Mouse (Mus musculus) frontal cortex, postnatal 14 days (tissue): ENCODE results near the gene Romo1.
"Not testable (repeated sequence)": the region's sequence is repeated elsewhere in the genome, so short reads cannot be mapped to it uniquely, and the experiment has no call there.

Experiments used
- DNase-seq, 2 experiments: peaks; one replicate each; pipeline ENCODE4 v3.0.0; 2022; ENCODE audit warnings: low spot score in 2 of 2

Romo1 gene

DNA sequence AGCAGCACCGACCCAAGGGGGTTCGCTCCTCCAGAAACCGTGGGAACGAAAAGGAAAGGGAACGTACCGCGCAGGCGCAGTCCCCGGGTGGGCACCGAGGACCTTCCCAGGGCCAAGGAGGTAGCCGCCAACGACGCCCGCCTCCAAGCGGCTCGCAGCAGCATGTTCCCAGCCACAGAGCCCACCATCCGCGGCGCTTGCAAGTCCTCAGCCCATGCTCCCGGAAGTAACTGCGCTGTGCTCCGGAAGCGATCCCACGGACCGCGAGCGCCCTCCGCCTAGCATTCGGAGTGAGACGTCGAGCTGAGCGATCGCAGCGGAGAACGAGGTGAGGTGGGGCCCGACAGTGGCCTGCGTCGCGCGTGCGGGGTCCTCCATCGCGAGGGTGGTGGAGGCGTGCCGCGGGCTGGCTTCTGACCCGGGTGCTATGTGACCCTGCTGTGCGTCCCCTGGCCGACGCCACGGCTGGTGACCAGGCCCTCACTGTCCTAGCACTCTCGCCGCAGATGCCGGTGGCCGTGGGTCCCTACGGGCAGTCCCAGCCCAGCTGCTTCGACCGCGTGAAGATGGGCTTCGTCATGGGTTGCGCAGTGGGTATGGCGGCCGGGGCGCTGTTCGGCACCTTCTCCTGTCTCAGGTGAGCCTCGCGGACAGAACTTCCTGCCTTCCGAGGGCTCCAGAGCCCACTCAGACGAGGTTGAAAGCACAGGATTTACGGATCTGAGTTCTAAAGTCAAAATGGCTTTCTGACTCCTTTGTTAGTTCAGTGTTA is at the start of gene Romo1, which contains the start of gene Nfs1:
Gene Romo1 (plus strand): TSS at position 87 of the 772 bp plus-strand sequence.
Gene Nfs1 (minus strand): TSS at position 234 of the 772 bp plus-strand sequence.
- DNase-seq = peak; percentile 90 to 94

DNA sequence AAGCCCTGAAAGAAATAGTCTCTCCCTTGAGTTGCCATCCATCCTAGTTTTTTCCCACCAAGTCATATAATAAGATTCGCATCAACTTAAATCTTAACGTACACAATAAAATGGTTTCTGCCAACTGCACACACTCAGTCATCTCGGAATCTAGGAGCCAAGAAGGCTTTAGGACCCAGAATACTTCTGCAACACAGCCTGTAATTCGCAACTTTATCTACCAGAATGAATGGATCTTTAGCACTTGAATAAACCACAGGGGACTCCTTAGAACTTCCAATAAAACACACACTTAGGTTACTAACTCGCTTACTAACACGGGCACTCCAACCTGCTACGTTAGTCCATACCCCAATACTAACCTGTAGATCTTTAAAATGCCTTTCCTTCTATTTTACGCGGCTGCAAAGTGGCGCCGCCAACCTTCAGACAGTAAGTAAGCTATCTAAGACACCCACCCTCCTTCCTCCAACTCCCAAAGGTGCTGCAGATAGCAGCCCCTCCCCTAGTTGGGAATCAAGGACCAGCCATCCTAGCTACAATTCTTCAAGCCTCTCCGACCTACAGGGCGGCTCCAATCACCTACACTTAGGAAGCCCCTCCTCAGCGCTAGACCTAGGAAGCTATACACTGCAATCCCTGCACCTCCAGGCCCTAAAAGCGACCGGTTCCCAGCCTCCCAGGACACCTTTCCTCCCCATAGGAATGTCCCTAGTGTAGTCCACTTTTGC is 33.0 kb upstream of the Romo1 start:
- peak in 1 of 2 experiments; percentile 14 for DNase-seq

DNA sequence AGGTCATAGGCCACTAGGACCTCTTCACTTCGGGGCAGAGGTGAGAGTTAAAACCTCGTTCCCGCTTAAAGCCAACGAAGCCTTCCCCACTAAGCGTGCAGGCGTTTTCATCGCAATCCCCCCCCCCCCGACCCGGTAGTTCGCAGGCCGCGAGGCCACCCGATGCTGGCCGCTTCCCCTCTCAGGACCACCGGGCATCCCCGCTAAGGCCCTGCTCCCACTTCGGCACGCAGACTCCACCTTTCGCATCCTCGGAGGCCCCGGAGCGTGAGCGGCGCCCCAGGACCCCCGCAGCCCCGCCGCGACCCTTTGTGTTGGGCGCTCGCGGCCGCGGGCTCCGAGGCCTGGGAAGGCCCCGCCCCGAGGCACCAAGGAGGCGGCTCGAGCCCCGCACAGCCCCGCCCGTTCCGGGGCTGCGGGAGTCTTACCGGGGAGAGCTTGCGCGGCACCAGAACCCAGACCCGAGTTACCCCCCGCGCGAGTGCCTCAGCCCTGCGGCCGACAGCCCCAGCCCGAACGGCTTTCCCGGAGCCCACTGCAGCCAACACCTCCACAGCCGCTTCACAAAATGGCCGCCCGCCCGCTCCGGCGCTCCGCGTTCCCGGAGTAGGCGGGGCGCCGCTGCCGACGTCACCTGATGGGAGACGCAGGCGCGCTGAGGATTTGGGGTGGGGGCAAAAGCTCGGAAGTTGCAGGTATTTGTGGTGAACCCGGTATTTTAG is 32.3 kb upstream of the Romo1 start, which contains the start of the genes Cpne1 and Rbm12:
Gene Cpne1 (minus strand): TSS at position 608 of the 722 bp plus-strand sequence.
Gene Rbm12 (minus strand): TSS at position 621 of the 722 bp plus-strand sequence.
- peak; percentile 77 to 88 for DNase-seq

DNA sequence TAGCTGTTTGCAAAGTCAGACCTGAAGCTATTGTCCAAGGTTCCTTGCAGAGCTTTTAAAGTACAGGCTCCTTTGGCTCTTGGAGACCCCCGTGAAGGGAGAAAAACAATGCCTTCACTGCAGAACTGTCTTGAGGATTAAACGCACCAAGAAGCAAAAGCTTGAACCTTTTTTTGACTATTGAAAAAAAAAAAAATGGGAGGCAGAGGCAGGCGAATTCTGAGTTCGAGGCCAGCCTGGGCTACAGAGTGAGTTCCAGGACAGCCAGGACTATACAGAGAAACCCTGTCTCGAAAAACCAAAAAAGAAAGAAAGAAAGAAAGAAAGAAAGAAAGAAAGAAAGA is 31.8 kb upstream of the Romo1 start:
- not testable (repeated sequence) for DNase-seq

DNA sequence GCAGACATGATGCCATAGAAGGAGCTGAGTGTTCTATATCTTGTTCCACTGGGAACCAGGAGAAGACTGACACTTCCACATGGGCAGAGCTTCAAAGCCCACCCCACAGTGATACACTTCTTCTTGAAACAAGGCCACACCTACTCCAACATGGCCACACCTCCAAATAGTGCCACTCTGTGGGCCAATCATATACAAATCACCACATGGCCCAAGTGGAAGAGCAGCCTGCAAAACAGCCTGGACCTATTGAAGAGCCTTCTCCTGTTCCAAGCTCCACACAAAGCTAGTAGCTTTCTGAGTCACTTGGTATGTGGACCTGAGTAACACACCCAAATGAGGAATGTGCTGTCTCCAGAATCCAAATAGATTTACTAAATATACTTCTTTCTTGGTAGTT is 24.3 kb upstream of the Romo1 start:
- DNase-seq = no peak

DNA sequence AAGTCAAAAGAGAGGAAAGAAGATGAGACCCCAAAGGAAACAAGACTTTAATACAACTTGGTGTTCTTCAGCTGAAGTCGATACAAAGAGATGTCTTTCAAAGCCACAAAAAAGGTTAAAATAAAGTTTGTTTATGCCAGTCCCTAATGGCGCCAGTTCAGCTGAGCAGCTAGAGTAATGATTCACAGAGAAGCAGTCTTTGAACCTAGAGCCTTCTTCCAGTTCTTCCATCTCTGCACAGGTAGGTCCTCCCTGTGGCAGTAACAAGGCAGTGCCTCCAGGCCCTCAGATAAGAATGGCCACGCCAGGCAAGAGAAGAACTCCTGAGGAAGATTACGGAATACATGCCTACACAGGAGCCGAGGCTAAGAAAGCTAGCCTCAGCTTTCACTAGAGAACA is 20.1 kb upstream of the Romo1 start:
- DNase-seq = no peak

DNA sequence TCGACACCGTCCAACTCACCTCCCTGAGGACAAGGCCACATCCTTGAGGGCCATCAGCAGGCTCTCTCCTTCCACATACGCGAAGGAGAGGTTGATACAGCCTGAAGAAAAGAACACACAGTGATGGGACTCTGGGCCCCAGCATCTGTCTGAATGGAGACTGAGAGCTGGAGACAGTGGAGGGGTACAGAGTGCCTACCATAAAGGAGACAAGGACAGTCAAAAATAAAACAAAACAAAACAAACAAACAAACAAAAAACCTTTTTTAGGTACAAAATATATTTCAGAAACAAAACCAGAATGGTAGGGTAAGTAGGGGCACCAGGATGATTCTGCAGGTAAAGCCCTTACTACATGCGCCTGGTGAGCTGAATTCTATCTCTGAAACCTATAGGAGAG is 16.8 kb upstream of the Romo1 start, which contains the start of gene Gm28036:
Gene Gm28036 (minus strand): TSS at position 101 of the 400 bp plus-strand sequence.
- no peak for DNase-seq

DNA sequence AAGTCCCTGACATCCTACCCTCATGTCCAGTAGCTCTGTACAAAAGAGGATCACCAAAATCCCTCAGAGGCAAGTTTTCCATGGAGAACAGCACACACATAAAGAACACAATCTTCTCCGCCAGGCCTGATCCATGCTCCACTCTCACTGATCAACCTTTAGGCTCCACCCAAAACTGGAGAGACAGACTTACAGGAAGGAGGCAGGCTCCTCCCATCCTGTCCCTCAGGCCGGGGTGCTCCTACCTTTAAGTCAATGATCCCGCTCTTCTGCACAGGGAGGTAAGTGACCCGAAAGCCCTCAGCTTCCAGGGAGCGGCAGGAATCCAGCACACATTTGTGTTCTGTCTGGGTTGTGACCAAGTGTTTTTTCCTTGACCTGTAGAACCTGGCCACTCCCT is 9.7 kb upstream of the Romo1 start:
- no peak for DNase-seq

DNA sequence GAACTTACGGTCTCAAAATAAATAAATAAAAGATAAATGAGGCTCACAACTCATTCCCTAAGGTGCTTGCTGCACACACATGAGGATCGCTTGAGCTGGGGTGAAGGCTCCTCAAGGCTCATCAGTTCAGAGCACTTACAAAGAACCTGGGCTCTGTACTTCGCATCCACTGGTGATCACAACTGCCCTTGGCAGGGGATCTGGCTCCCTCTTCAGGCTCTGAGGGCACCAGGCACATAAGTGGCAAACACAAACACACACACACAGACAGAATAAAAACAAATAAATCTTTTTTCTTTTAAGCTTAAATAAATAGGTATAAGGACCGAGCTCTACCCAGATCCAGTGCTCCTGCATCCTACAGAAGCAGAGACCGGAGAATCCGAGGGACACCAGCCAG is 8.1 kb upstream of the Romo1 start:
- no peak for DNase-seq

DNA sequence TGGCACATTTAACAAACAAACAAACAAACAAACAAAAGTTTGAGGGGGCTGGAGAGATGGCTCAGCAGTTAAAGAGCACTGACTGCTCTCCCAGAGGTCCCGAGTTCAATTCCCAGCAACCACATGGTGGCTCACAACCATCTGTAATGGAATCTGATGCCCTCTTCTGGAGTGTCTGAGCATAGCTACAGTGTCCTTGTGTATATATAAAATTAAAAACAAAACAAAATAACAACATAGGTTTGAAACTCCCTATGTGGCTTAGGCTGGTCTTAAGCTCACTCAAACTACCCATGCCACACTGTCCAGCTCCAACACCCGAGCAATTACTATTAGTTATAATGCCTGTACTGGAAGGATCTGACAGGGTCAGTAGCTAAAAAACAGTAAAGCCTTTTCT is 1.0 kb upstream of the Romo1 start:
- DNase-seq = no peak

DNA sequence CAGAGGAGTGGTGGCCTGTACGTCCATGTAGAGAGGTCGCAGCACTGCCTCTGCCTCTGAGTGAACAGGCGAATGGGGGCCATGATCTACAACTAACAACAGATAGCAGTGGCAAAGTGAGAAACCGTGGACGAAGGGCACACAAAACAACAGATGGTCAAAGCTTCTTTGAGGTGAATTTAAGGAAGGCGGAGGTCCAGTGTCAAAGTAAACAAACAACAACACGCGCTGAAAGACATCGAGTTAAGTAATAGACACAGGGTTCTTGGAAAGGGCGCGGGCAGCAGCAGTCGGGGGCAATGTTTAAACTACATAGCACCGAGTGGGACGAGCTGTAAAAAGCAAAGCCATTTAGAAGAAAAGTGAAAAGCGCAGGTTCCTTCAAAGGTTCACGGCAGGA is 472 bp upstream of the Romo1 start:
- no peak for DNase-seq

DNA sequence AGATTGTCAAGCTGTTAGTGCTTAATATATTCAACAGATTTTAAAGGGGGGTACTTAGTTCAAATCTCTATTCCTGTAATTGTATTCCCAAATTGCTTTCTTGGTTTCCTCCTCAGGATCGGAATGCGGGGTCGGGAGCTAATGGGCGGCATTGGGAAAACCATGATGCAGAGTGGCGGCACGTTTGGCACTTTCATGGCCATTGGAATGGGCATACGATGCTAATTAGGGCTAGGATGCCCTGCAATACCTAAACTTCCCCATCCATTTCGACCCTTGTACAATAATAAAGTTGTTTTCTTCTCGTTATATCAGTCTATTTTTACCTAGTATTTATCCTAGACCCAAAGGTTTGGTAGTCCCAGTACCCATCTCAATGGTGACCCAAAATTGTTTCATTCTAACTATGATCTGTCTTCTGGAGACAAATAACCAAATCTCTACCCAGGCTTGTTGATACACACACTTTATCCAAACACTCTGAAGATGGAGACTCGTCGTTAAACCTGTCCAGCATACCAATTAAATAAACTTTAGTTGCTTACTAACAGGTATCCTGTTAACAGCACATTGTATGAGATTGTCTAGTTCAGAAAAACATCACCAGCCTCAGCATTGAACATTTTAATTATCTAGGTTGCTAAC is 1.8 kb downstream of the Romo1 start:
- no peak for DNase-seq

DNA sequence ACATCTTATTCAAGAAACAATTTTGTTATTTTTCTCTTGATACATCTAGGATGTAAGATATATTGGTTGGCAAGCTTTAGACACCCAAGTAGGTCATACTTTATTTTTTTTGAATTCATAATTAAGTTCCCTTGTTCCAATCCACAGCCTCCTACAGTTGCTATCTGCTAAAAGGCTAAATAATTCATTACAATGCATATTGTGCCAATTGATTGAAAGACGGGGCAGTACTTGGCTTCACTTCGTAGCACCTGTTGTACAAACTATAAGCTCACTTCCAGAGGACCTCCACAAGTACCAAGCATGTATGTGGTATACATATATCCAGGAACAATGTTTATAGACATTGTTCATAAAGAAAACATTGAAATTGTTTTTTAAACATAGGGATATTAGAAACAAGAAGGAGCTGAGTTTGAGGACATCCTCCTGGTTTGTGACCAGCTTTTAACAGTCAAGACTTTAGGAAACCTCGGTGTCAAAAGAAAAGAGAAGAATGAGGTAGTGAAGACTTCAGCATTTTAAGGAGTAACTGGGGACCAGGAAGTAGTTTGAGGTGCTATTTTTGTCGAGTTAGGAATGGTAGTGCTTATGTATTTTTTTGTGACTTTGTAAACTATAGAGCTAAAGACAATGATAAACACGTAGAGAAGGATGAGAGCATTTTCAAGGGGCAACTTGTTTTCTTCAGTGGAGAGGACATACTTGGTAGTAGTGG is 2.6 kb downstream of the Romo1 start:
- DNase-seq = no peak

DNA sequence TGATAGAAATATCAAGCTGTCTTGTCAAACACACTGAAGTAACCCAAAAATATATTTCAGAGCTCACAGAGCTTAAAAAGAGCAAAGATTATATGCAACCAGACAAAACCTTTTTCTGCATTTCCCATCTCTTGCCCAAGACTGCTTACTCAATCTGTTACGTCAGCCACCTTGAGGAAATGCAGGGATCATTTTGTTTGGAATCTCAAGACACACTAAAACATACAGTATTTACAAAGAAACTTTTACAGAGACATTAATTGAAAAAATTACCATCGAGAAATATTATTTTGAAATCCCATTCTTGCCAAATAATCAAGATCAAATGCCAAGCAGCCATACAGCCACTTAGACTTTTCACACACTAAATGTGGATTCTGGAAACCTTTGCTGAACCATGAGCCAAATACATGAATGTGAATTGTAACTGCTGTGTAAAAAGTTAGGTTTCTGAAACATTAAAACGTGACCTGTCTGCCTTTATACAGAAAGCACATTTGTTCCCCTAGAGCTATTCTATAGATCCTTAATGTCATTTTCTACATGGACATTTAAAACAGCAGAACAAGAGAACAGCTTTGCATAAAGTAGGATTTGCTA is 3.6 kb downstream of the Romo1 start:
- no peak for DNase-seq

DNA sequence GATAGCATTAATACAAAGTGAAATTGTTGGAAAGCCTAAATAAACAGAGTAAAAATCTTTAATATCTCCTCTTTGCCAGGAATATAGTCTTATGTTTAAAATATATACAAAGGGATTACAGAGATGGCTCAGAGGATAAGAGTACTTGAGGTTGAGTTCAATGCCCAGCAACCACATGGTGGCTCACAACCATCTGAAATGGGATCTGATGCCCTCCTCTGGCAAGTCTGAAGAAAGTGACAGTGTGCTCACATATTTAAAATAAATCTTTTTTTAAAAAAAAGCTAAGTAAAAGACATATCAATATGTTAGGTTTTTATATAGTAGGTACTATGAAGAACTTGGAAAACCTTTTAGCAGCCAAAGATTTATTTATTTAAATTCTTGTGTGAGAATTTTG is 7.7 kb downstream of the Romo1 start:
- DNase-seq = no peak

DNA sequence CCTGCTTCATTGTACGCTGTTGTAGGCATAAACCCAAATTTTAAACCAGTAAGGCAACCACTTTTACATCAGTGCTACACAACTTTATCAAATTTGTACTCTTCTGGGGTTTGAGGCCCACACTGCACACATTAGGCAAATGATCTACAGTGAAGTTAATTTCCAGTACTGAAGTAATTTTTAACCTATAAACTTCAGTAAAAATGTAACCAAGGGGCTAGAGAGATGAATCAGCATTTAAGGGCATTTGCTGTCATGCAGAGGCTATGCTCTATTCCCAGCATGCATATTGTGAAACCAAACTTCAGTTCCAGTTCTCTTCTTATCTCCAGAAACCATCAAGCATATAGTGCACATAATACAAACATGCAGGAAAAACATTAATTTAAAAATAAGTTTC is 21.6 kb downstream of the Romo1 start:
- no peak for DNase-seq

DNA sequence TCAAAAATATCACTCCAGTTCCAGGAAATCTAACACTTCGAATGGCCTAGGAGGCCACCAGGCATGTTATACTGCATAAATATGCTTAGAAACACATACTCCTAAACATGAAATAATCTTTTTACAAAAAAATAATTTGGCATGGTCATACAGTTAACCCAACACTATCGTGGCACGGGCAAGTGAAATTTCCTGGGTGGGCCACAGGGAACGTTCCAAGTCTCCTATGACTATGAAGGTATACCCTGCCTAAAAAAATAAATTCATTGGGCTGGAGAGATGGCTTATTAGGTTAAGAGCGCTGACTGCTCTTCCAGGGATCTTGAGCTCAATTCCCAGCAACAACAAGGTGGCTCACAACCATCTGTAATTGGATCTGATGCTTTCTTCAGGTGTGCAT is 22.7 kb downstream of the Romo1 start:
- no peak for DNase-seq

DNA sequence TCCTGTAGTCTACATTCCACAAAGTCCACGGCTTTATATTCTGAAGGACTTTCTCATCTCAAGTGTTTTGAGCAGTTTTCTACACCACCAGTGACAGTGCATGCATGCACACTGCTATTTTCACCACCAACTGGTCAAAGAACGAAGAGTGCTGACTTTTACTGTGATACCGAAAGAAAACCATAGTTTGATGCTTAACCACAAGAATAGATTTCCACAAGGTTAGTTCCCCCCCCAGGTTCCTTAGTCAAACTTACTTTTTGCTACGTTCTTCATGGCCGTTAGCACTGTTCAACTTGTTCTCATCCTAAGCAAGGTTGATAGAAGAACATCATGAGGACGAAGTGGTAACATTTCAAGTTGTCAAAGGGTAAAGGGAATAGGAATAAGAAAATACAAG is 33.2 kb downstream of the Romo1 start:
- DNase-seq = no peak

DNA sequence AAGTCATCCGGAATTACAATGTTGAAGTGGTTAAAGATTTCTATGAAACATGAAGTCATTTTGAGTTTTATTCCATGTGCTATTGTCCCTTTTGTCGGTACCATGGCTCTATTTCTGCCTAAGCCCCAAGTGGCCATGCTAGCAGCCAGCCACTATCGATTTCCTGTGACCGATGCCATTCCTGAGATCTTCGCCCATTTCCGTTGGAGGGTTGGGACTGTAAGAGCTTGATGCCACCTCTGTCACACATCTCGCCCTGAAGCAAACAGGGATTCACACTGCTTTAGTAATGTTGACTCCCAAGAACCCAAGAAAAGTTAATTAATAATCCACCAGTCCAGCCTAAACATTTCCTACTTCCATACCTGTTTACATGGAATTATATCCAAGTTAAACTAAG is 33.8 kb downstream of the Romo1 start:
- no peak for DNase-seq

DNA sequence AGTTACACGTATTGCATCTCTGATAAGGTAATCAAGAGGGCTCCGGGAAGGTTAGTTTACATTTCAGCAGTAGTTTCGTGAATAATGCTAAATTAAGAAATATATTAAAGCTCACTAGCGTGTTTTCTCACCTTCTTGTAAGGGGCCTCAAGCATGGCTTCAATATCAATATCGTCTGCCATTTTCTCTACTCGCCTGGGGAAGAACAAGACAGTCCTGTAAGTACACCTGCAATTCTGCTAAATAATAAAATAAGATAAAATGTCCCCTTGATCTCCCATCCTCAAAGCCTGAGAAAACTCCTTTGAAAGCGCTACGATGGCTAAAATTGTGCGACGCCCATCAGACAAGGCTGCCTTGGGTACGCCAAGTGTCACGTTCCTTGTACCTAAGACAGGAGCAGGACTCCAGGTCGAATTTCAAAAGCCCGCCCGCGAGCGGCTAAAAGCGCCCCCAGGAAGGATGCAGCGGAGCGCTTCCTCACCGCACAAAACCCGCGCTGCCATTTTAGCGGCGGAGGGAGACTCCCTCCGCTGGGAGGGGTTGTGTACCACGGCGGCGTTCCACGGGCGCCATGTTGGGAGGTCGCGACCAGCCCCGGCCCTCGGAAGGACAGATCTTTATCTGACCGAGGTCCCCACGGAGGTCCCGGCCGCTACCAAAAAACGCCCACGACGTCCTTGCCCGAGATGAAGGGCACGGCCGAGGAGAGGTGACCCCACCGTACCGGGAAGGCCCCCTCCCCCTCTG is 35.4 kb downstream of the Romo1 start:
- peak; percentile 64 to 67 for DNase-seq
